Mouse (Mus musculus) thymus, adult 2 months (tissue): Measurements from ENCODE around the gene Doc2g. TPM values are rescaled to one million over a fixed set of nuclear protein-coding genes. Genes with fewer than 3 reads are reported as not detected.
"Not testable (repeated sequence)": the region's sequence is repeated elsewhere in the genome, so short reads cannot be mapped to it uniquely, and the experiment has no call there.

Experiments
- DNase-seq: peaks from one replicate; pipeline ENCODE4 v3.0.0; 2021
- H3K27ac ChIP-seq: fragments of 200-500 bp; 2 replicates; pipeline ENCODE4 v1.5.1; 2012; ENCODE audit warnings: low read length, control low read depth; ENCODE audit not compliant: control insufficient read depth, insufficient read depth
- H3K27me3 ChIP-seq: fragments of 200-500 bp; 2 replicates; pipeline ENCODE4 v1.6.1; 2012; ENCODE audit warnings: mild to moderate bottlenecking, low read length, moderate library complexity, mixed read lengths; ENCODE audit not compliant: control insufficient read depth, insufficient read depth
- H3K36me3 ChIP-seq: fragments of 200-500 bp; 2 replicates; pipeline ENCODE4 v1.6.1; 2012; ENCODE audit warnings: mild to moderate bottlenecking, low read length, moderate library complexity; ENCODE audit not compliant: control insufficient read depth, insufficient read depth
- H3K4me1 ChIP-seq: fragments of 200-500 bp; replicated peaks from 2 replicates; pipeline ENCODE4 v1.6.1; 2012; ENCODE audit warnings: low read length; ENCODE audit not compliant: control insufficient read depth, insufficient read depth
- H3K4me3 ChIP-seq: fragments of 200-500 bp; 2 replicates; pipeline ENCODE4 v1.5.1; 2012; ENCODE audit warnings: mild to moderate bottlenecking, low read length, control low read depth, moderate library complexity; ENCODE audit not compliant: control insufficient read depth, insufficient read depth
- CTCF ChIP-seq: fragments of 200-500 bp; IDR thresholded peaks from 2 replicates; pipeline ENCODE4 v1.5.1; 2012; ENCODE audit warnings: mild to moderate bottlenecking, control low read depth, low read length, moderate library complexity, borderline replicate concordance; ENCODE audit not compliant: control insufficient read depth, poor library complexity, insufficient read depth; ENCODE audit errors: extremely low read depth
- POLR2A ChIP-seq: fragments of 200-500 bp; IDR thresholded peaks from 2 replicates; pipeline ENCODE4 v1.6.1; 2012; ENCODE audit warnings: mild to moderate bottlenecking, low read length, control low read depth, moderate library complexity; ENCODE audit not compliant: control insufficient read depth, poor library complexity, insufficient read depth; ENCODE audit errors: extremely low read depth
- WGBS: fragments of 180-500 bp; shearing (Covaris S2); methylation state at CpG from one replicate; pipeline ENCODE4 v1.1.7; 2018; 5-methylcytosine and 5-hydroxymethylcytosine counted together
- polyA plus RNA-seq: library from polyadenylated mRNA; depleted of rRNA; stranded (reverse); fragments of >200 nt; gene quantifications from 2 replicates; pipeline ENCODE4 v1.2.3, GENCODE M21; 2012

Gene Doc2g
- polyA plus RNA-seq, 1 experiment = 51.8 TPM

- no peak for DNase-seq
- no peaks in the 10 kb centered on the region for H3K27me3 ChIP-seq
- WGBS = 37% methylated on average over 2 of the region's 2 CpGs
- no peak overlapping the region for H3K4me3 ChIP-seq
- TF ChIP-seq CTCF = no peak
- no peak for TF ChIP-seq POLR2A
- H3K4me1 ChIP-seq = no peaks in the 10 kb centered on the region
- H3K36me3 ChIP-seq = no peaks in the 10 kb centered on the region
- no peak overlapping the region for H3K27ac ChIP-seq
These were observed 40.6 kb upstream of the Doc2g start for GRCm38 (mm10) chr19:3962469-3962868.

- no peak for DNase-seq
- Histone ChIP-seq H3K27ac (no peak overlapping the region), H3K4me1 (no peaks in the 10 kb centered on the region), H3K27me3 (no peaks in the 10 kb centered on the region), H3K4me3 (no peak overlapping the region), H3K36me3 (no peaks in the 10 kb centered on the region)
- 76% methylated on average over 4 of the region's 4 CpGs for WGBS
- TF ChIP-seq POLR2A = no peak
- no peak for TF ChIP-seq CTCF
These were observed 39.1 kb upstream of the Doc2g start for GRCm38 (mm10) chr19:3964030-3964429.

- 86% methylated on average over 11 of the region's 11 CpGs for WGBS
- no peaks in the 10 kb centered on the region for H3K36me3 ChIP-seq
- no peak for DNase-seq
- TF ChIP-seq POLR2A (no peak), CTCF (no peak)
- no peaks in the 10 kb centered on the region for H3K27me3 ChIP-seq
- no peak overlapping the region for H3K27ac ChIP-seq
- no peak overlapping the region for H3K4me3 ChIP-seq
- H3K4me1 ChIP-seq = no peaks in the 10 kb centered on the region
These were observed 36.6 kb upstream of the Doc2g start for GRCm38 (mm10) chr19:3966330-3967075.

GRCm38 (mm10) chr19:3967258-3967657 lies 35.9 kb upstream of the Doc2g start:
- no peak for DNase-seq
- 77% methylated on average over 3 of the region's 3 CpGs for WGBS
- Histone ChIP-seq H3K4me3 (no peak overlapping the region), H3K4me1 (no peaks in the 10 kb centered on the region), H3K27ac (no peak overlapping the region), H3K36me3 (no peaks in the 10 kb centered on the region), H3K27me3 (no peaks in the 10 kb centered on the region)
- TF ChIP-seq CTCF (no peak), POLR2A (no peak)

DNA sequence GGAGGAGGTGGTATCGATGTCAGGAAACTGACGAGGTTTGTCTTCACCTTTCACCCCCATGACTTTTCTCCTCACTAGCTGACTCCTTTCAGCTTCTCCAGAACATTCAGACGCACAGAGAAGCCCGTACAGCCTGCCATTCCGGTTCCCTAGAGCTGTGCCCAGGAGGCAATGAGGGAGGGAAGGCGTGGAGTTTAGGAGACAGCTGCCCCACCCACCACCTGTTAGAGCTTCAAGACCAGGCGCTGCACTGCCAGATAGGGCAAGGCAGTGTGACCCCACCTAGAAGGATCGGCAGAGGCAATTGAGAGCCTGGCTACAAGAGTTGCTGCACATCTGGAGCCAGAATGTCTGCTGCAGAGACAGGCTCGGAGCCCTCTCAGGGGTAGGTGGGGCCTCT lies 30.9 kb upstream of the Doc2g start, which contains the start of gene Aldh3b2:
Aldh3b2 (plus strand) TSS at position 100 of the 400 bp plus-strand sequence.
- H3K27ac ChIP-seq = no peak within 1 kb of the TSS
- no peak for DNase-seq

GRCm38 (mm10) chr19:3974608-3975007 lies 28.5 kb upstream of the Doc2g start:
- H3K36me3 ChIP-seq, DNase-seq, H3K4me3 ChIP-seq, H3K27me3 ChIP-seq, H3K27ac ChIP-seq, H3K4me1 ChIP-seq: not testable (repeated sequence)
- 97% methylated on average over 6 of the region's 6 CpGs for WGBS

More for the DNA sequence above, 30.9 kb upstream of the Doc2g start, which contains the start of gene Aldh3b2:
- TF ChIP-seq POLR2A (no peak), CTCF (no peak)
- Histone ChIP-seq H3K4me3 (no peak within 1 kb of the TSS), H3K27me3 (no peaks in the 10 kb centered on the region), H3K36me3 (no peaks in the 10 kb centered on the region), H3K4me1 (no peaks in the 10 kb centered on the region)
- WGBS = 79% methylated on average over 9 of the region's 9 CpGs

DNA sequence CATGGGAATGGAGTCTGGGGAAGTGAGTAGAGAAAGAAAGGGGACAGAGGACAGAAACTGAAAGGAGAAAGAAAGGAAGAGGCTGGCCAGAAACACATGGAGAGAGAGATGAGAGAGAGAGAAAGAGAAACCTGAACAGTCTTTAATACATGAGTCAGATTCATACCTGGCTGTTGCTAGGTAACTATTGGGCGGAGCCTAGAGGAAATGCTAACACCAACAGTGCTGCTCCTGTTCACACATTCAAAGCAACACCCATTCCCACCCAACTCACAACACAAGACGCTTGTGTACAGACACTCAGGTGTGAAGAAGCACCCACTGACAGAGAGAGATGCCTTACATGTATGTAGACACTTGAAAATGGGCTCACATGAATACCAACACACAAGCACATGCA lies 27.2 kb upstream of the Doc2g start:
- H3K27ac ChIP-seq = no peak overlapping the region
- TF ChIP-seq CTCF (no peak), POLR2A (no peak)
- WGBS = 93% methylated on average over 2 of the region's 2 CpGs

More for the DNA sequence above, 27.2 kb upstream of the Doc2g start:
- Histone ChIP-seq H3K4me3 (no peak overlapping the region), H3K27me3 (no peaks in the 10 kb centered on the region), H3K4me1 (no peaks in the 10 kb centered on the region), H3K36me3 (no peaks in the 10 kb centered on the region)
- no peak for DNase-seq
